Mouse (Mus musculus) liver, adult (tissue): ENCODE data around the gene Gm49405.

Experiments
- GATA4 ChIP-seq: IDR thresholded peaks from 2 replicates; pipeline ENCODE4 v1.6.1; 2014; ENCODE audit warnings: mild to moderate bottlenecking, low read length; ENCODE audit not compliant: insufficient replicate concordance

Gm49405 gene

GRCm38 (mm10) chr19:3983527-3984200 lies 16.8 kb upstream of the Gm49405 start:
- TF ChIP-seq GATA4 = no peak

DNA sequence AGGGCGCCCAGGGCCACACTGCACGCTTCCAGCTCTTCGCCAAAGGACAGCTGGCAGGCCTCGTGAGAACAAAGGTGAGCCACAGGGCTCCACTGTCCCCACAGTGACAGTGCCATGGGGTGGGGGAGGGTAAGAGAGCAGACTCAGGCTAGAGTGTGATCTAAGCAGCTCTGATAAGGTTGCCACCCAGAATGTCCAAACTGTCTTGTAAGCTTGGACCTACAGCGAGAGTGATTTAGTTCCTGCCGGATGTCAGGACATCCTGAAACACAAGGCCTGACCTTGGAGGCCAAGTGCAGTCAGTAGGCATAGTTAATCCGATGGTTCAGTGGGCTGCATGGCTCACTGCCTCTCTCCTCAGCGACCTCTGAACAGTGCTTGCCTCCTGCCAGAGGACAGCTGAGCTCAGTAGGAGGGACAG lies 15.2 kb upstream of the Gm49405 start:
- TF ChIP-seq GATA4 = peak; percentile 84; the same call in 1 of the 2 replicates

DNA sequence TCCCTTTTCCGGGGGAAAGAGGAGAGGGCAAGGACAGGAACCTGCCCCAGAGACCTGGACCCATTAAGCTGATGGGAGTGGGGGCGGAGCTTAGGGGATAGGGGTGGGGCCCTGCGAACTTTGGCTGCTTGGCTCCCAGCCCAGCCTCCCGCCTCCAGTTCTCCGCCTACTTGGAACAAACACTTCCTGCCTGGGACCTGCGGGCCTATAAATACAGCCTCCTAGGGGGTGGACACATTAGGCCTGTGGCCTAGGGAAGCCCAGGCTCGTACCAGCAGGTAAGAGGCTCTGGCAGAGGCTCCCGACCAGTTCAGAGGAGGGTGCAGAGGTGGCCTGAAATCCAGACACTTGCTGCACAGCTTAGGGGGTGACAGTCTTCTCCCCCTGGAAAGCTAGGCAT lies 14.1 kb upstream of the Gm49405 start, which contains the start of gene Acy3:
Acy3 (plus strand) TSS at position 237 of the 400 bp plus-strand sequence.
- no peak for TF ChIP-seq GATA4

DNA sequence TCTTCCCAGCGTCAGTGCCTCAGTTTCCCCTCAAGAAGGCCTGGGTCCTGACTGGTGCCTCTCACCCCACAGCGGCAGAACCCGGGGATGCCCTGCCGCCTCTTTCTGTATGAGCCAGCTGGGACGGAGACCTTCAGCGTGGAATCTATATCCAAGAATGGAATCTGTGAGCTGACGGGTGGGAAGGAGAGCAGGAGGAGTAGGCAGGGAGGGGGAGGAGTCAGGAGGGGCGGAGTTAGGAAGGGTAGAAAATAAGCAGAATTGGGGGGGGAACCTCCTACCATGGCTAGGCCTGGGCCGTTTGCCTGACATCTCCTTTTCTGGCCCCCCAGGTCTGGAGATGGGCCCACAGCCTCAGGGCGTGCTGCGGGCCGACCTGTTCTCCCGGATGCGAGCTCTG lies 12.4 kb upstream of the Gm49405 start:
- no peak for TF ChIP-seq GATA4

DNA sequence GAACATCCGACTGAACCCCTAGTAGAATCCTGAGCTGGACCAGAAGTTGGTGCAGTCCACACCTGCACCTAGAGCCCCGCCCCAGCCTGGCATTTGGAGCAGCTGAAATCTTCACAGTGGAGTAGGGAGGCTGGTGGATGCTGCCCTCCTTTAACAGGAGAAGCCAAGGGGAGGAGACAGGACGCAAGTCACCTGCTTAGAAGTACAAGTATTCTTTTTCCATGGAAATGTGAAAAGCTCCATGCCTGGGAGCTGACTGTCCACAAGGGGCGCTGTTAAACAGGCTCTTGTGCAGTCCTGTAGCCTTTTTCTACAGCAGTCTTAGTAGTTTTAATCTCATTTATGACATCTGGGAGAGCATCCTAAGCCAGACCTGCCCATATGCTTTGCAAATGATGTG lies 11.7 kb upstream of the Gm49405 start:
- no peak for TF ChIP-seq GATA4

DNA sequence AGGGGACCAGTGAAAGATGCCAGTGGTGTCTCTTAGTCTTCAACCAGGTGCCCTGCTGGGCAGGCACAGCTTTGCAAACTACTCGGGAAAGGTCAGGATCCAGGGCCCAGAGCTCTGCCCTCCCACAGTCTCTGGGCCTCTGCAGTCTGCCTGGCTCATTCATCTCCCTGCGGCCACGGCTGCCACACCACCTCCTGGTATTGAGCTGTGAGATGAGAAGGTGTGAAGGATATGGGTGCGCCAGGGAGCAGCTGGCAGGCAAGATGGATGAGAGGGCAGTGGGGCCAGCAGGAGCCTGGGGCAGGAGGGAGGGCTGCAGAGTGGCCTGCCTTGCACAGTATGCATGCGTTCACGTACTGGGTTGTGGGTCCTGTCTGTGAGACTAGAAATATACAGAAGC lies 9.6 kb upstream of the Gm49405 start:
- TF ChIP-seq GATA4 = no peak

GRCm38 (mm10) chr19:3991562-3991961 lies 8.9 kb upstream of the Gm49405 start:
- no peak for TF ChIP-seq GATA4

GRCm38 (mm10) chr19:3991966-3992365 lies 8.5 kb upstream of the Gm49405 start:
- TF ChIP-seq GATA4 = no peak

DNA sequence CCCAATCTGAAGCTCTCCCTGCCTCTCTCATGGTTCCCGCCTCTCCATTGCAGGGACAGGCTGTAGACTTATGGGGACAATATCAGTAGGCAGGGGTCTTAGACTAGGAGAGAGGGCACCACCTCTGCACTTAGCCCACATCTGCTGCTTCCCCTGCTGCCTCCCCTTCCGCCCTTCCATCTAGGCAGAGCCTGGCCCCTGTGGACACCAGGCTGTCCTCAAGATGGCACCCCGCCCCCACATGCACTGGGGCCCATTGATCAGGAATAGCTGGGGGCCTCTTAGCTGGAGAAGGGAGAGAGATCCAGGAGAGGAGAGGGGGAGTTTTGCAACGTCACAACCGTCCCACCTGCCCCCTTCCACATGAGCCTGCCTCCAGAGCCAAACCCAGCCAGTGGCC lies 8.0 kb upstream of the Gm49405 start, which contains the start of gene Tbx10:
Tbx10 (plus strand) TSS at position 337 of the 400 bp plus-strand sequence.
- TF ChIP-seq GATA4 = no peak

DNA sequence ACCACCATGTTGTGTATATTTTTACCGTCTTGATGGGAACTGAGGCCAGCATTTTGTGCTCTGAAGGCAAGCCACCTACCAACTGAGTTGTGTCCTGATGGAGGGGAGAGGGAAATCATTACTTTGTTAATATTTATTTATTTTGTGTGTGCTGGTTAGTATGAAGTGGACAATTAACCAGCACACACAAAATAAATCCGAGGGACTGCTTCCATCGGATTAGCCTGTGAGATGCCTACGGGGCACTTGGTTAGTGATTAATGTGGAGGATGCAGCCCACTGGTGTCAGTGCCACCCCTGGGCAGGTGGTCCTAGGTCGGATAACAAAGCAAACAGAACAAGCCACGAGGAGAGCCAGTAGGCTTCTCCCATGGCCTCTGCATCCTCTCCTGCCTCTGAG lies 5.5 kb upstream of the Gm49405 start:
- TF ChIP-seq GATA4 = no peak

- TF ChIP-seq GATA4 = no peak
Measured at GRCm38 (mm10) chr19:3995505-3995904, 4.9 kb upstream of the Gm49405 start.

DNA sequence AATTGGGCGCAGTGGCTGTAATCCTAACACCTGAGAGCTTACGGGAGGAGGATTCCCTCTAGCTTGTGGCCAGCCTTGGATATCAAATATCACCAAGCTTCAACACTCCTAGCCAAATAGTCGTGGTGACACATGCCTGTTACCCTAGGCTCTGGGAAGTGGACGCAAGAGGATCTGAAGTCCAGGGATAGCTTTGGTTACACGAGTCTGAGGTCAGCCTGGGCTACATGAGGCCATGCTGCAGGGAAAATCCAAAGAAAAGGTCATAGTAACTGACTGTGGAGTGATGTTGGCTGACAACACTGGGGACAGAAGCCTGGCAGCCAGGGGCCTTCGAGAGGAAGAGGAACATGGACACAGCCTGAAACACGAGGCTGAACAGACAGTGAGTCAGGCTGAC lies 4.3 kb upstream of the Gm49405 start:
- no peak for TF ChIP-seq GATA4

- no peak for TF ChIP-seq GATA4
Measured at GRCm38 (mm10) chr19:3996747-3997146, 3.7 kb upstream of the Gm49405 start.

DNA sequence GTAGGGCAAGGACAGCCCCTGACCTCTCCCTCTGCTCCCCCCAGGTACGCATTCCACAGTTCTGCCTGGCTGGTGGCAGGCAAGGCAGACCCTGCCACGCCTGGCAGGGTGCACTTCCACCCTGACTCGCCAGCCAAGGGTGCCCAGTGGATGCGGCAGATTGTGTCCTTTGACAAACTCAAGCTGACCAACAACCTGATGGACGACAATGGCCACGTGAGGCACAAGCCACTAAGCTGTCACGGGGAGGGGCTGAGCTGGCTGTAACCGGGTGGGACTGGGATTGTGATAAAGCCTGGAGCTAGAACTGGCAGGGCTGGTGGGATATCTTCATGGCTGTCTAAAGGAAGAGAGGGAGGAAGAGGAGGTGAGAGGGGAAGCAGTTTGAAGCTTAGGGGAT lies 3.2 kb upstream of the Gm49405 start:
- TF ChIP-seq GATA4 = no peak

DNA sequence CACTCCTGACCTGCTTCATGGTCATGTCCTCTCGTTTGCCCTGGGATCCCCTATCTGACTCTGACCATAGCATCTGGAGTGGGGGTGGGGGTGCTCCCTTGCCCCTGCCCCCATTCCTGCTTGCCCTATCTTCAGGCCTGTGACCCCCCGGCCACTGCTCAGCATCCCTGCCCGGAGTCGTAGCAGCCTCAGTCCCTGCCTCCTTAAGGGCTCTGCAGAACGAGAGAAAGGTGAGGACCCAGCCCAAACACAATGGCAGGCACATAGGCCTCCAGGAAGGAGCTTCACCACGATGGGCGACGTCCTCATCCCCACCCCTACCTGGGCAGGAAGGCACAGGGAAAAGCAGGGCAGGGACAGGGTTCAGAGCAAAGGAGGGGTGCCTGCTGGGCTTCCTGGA lies 2.1 kb upstream of the Gm49405 start:
- TF ChIP-seq GATA4 = no peak

- TF ChIP-seq GATA4 = no peak
Measured at GRCm38 (mm10) chr19:3999121-3999730, 1.2 kb upstream of the Gm49405 start.
